Mouse (Mus musculus): Measurements from ENCODE around the gene Mrln. TPM values are rescaled to one million over a fixed set of nuclear protein-coding genes. Genes with fewer than 3 reads are reported as not detected.

The Mrln gene
- polyA plus RNA-seq, 1 experiment from 2014 or later = 16.1 TPM

DNA sequence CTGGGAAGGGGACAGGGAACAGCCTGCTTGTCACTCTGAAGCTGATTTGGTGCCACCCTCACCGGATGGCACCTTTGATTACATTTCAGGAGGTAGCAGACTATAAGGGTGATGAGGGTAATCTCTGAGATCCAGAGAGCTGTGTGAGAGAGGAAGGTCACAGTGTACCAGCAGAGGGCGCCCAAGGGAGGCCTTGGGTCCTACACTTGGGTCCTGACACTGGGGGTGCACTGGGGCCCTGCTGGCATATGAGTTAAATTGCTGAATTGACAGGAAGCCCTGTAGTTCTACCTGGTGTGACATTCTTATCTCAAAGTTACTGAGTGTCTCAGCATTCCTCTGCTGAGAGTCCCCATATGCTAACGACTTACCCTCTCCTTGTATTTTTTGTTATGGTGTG is 31.1 kb upstream of the Mrln start:
- no peak for ATAC-seq (ENCODE audit: insufficient number of reproducible peaks, low FRiP score, low TSS enrichment, low read depth)
- Histone ChIP-seq H3K9ac (no peak overlapping the region), H3K27ac (no peak overlapping the region), H3K9me3 (no peaks in the 10 kb centered on the region), H3K4me3 (no peak overlapping the region), H3K27me3 (no peaks in the 10 kb centered on the region), H3K4me1 (no peaks in the 10 kb centered on the region), H3K36me3 (peaks cover 71% of the 10 kb centered on the region), H3K4me2 (no peak overlapping the region)
- 56% methylated on average over 3 of the region's 3 CpGs for WGBS

DNA sequence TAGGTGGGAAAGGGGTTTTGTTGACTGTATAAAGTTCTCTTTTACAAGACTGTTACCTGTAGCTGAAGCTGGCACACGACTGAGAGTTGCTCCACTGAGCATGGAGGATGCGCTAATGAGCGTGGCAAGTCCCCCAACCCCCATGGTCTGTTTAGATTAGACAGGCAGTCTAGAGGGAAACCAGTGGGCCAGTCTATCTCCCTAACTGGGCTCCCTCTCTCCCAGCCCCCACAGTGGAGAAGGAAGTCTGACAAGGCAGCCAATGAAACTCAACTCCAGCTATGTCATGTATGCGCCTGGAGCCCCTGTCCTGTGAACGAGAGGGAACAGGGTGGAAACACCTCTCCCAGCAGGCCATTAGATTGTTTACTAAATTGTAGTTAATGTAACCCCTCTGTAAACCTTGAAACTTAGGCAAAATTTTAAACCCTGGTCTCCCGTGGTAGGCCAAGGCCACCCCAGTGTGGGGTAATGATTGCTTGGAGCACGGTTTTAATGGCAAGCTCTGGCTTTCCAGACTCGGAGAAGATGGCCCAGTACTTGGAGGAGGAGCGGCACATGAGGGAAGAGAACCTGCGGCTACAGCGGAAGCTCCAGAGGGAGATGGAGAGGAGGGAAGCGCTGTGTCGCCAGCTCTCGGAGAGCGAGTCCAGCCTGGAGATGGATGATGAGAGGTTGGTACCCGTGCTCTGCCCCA is 29.8 kb upstream of the Mrln start:
- H3K4me1 ChIP-seq = no peaks in the 10 kb centered on the region
- no peak for ATAC-seq (ENCODE audit: insufficient number of reproducible peaks, low FRiP score, low TSS enrichment, low read depth)
- no peak overlapping the region for H3K4me3 ChIP-seq
- no peak overlapping the region for H3K4me2 ChIP-seq
- 76% methylated on average over 16 of the region's 16 CpGs for WGBS
- peaks cover 70% of the 10 kb centered on the region for H3K36me3 ChIP-seq
- no peak overlapping the region for H3K9ac ChIP-seq
- H3K9me3 ChIP-seq = no peaks in the 10 kb centered on the region
- no peaks in the 10 kb centered on the region for H3K27me3 ChIP-seq
- no peak overlapping the region for H3K27ac ChIP-seq

DNA sequence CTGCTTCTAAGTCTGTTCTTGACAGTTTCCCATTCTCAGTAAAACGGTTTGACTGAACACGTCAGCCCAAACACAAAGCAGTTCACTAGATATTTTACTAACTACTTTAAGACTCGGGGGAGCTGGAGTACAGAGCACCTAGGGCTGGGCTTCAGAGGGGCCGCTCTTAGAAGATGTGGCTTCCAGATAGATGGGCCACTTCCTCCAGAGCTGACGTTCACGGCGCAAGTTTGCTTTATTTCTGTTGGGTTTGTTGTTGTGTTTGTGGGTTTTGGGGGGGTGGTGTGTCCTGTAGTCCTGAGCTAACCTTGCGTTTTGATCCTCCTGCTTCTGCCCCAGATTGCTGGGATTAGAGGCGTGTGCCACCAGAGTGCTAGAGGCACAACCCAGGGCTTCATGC is 23.7 kb upstream of the Mrln start:
- peaks cover 4% of the 10 kb centered on the region for H3K4me1 ChIP-seq
- 81% methylated on average over 9 of the region's 9 CpGs for WGBS

DNA sequence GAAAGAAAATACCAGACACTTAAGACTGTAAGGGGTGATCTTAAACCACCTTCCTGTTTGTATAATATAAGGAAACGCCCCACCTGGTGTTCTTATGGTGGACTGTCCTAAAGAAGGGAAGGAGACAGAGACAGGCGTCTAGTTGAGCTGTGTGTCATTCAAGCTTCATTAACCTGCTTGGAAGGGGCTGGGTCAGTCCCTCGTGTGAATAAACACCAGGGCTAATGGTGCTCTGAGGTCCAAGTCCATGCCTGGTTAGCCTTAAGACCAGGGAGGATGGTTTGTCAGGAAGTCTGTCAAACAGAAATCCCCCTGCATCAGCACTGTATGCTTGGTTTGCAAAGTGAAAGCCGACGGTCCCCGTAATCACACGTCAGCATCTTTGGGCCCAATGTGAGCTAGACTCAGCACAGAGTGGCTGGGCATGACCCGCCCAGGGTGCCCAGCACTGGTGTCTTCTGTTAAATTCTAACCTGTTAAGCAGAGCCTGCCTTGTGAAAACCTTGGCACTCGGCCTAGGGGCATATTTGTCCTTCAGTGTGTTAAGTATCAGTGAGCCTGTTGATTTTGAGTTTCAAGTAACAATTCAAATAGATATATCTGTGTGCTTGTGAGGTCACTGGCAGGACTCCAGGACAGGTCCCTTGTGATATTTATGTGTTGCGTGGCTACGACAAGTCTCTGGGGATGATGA is 23.0 kb upstream of the Mrln start:
- no peak overlapping the region for H3K4me3 ChIP-seq
- peaks cover 4% of the 10 kb centered on the region for H3K4me1 ChIP-seq
- H3K4me2 ChIP-seq = no peak overlapping the region
- H3K36me3 ChIP-seq = peaks cover 43% of the 10 kb centered on the region
- ATAC-seq (ENCODE audit: insufficient number of reproducible peaks, low FRiP score, low TSS enrichment, low read depth) = no peak
- 82% methylated on average over 11 of the region's 11 CpGs for WGBS
- H3K27me3 ChIP-seq = no peaks in the 10 kb centered on the region
- H3K9me3 ChIP-seq = no peaks in the 10 kb centered on the region
- no peak overlapping the region for H3K27ac ChIP-seq
- H3K9ac ChIP-seq = no peak overlapping the region

More for the DNA sequence above, 23.7 kb upstream of the Mrln start:
- H3K9ac ChIP-seq = no peak overlapping the region
- no peaks in the 10 kb centered on the region for H3K27me3 ChIP-seq
- H3K27ac ChIP-seq = no peak overlapping the region
- H3K9me3 ChIP-seq = no peaks in the 10 kb centered on the region
- no peak overlapping the region for H3K4me3 ChIP-seq
- H3K36me3 ChIP-seq = peaks cover 48% of the 10 kb centered on the region
- H3K4me2 ChIP-seq = no peak overlapping the region
- no peak for ATAC-seq (ENCODE audit: insufficient number of reproducible peaks, low FRiP score, low TSS enrichment, low read depth)

DNA sequence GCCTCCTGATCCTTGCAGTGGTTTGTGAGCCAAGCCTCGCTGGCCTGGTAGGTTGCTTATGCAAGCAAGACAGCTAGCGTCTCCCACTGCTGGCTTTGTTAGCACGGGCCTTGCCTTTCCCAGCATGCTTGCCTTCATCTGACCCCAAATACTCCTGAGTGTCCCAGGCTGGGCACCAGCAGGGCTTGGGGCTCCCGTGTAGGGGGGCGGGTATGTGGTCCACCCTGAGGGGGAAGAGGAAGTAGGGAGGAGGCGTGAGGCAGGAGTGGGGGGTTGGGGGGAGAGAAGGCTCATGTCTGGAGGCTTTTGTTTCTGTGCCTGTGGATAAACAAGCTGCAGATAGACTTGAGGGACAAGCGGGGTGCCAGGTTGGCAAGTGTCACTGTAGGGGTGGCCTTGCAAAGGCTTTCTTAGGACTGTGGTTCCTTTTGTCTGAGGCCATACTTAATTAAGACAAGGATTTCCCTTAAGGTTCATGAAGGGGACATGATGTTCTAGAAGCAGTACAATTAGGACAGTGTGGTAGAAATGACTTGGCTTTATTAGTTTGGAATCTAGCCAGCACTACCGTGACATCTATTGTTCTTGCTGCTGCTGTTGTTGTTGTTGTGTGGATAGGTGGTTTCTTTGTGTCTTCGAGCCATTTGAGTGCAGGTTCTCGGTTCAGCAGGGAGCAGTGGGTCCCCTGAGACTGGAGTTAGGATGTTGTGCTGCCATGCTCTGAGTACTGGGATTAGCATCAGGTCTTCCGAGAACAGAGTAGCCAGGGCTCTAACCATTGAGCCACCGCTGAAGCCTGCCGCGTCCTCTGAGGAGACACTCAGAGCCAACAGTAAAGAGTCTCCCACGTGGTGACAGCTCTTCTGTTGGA is 21.0 kb upstream of the Mrln start:
- Histone ChIP-seq H3K36me3 (peaks cover 40% of the 10 kb centered on the region), H3K27me3 (no peaks in the 10 kb centered on the region), H3K9me3 (no peaks in the 10 kb centered on the region), H3K27ac (no peak overlapping the region; the same call in 1 of the 2 replicates), H3K4me2 (no peak overlapping the region), H3K4me3 (no peak overlapping the region), H3K9ac (no peak overlapping the region), H3K4me1 (peaks cover 4% of the 10 kb centered on the region)
- no peak for ATAC-seq (ENCODE audit: insufficient number of reproducible peaks, low FRiP score, low TSS enrichment, low read depth)
- 69% methylated on average over 15 of the region's 15 CpGs for WGBS

DNA sequence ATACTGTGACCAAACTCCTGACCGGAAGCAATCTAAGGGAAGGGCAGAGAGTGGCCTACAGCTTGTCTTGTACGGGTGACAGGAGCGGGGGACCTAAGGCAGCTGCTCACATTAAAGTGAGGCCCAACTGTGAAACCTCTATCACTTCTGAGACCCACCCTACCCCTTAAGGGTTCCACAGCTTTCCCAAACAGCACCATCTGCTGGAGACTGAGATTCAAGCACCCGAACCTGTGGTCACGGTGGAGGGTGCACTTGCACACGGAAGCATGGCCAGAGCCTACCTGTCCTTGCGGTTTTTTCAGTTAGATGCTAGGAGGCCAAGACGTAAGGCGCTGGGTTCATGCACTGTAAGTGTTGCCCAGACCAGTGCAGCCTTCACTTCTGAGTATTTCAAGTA is 18.3 kb upstream of the Mrln start:
- WGBS = 74% methylated on average over 9 of the region's 9 CpGs
- no peak overlapping the region for H3K9ac ChIP-seq

DNA sequence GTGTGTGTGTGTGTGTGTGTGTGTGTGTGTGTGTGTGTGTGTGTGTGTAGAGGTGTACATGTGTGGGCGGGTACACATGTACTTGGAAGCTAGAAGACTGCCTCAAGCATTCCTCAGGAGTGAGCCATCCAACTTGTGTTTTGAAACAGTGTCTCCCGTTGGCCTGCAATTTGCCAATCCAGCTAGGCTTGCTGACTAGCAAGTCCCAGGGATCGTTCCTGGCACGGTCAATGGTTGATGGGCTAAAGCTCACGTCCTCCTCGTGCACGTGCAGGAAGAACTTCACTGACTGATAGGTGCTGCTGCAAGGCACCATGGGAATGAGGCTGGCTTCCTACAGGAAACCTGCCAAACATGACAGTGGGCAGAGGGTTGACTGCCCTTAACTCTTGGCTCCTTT is 17.9 kb upstream of the Mrln start:
- Histone ChIP-seq H3K36me3 (peaks cover 50% of the 10 kb centered on the region), H3K27ac (no peak overlapping the region), H3K4me3 (no peak overlapping the region), H3K27me3 (no peaks in the 10 kb centered on the region), H3K4me1 (peaks cover 4% of the 10 kb centered on the region), H3K9me3 (no peaks in the 10 kb centered on the region), H3K4me2 (no peak overlapping the region), H3K9ac (no peak overlapping the region)
- 80% methylated on average over 7 of the region's 7 CpGs for WGBS
- no peak for ATAC-seq (ENCODE audit: insufficient number of reproducible peaks, low FRiP score, low TSS enrichment, low read depth)

More for the DNA sequence above, 18.3 kb upstream of the Mrln start:
- Histone ChIP-seq H3K9me3 (no peaks in the 10 kb centered on the region), H3K27ac (no peak overlapping the region), H3K4me3 (no peak overlapping the region), H3K4me2 (no peak overlapping the region), H3K27me3 (no peaks in the 10 kb centered on the region), H3K4me1 (peaks cover 4% of the 10 kb centered on the region), H3K36me3 (peaks cover 50% of the 10 kb centered on the region)
- peak; percentile 20; the same call in 1 of the 2 replicates for ATAC-seq (ENCODE audit: insufficient number of reproducible peaks, low FRiP score, low TSS enrichment, low read depth)

DNA sequence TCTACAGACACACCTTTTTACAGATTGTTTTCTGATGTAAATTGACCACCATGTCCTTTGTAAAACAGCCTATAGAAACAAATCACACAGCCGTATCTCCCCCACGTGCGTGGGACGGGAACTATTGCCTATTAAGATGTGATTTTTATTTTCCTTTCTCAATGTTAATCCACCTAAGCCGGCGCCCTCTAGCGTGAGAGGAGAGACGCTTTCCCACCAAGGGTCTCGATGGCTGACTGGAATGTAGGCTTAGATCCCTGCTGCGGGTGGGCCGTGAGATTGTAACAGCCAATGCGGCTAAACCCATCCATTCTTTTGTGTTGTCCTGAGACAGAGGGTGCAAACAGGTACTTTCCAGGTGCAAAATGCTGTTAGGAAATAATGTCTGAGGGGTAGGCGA is 14.6 kb upstream of the Mrln start:
- Histone ChIP-seq H3K27ac (no peak overlapping the region), H3K4me2 (no peak overlapping the region), H3K27me3 (no peaks in the 10 kb centered on the region), H3K9me3 (no peaks in the 10 kb centered on the region), H3K9ac (no peak overlapping the region), H3K36me3 (peaks cover 63% of the 10 kb centered on the region), H3K4me3 (no peak overlapping the region), H3K4me1 (no peaks in the 10 kb centered on the region)
- ATAC-seq (ENCODE audit: insufficient number of reproducible peaks, low FRiP score, low TSS enrichment, low read depth) = no peak
- 83% methylated on average over 13 of the region's 13 CpGs for WGBS

DNA sequence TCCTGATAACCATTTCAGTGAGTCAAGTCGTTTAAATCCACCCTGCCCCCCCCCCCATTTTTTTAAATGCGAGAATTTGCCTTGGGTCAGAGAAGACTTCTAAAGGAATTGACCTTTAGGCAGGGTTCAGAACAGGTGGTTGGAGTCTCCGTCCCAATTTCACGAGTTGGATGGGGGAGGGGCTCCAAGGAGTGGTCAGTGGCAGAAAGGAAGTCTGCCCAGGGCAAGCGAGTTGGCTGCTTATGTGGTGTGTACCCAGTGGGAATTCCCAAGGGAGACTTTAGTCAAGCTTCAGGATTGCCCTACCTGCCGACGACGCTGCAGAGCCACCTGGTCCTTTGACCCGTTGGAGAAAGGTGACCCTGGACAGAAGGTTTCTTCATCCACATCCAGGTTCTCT is 10.2 kb upstream of the Mrln start:
- peaks cover 35% of the 10 kb centered on the region for H3K36me3 ChIP-seq
- peaks cover 11% of the 10 kb centered on the region; the same call in 1 of the 2 replicates for H3K4me1 ChIP-seq
- no peak overlapping the region for H3K9ac ChIP-seq
- H3K27me3 ChIP-seq = no peaks in the 10 kb centered on the region
- 55% methylated on average over 9 of the region's 9 CpGs for WGBS
- no peak overlapping the region for H3K4me3 ChIP-seq
- H3K4me2 ChIP-seq = no peak overlapping the region
- no peaks in the 10 kb centered on the region for H3K9me3 ChIP-seq
- no peak for ATAC-seq (ENCODE audit: insufficient number of reproducible peaks, low FRiP score, low TSS enrichment, low read depth)
- H3K27ac ChIP-seq = no peak overlapping the region

DNA sequence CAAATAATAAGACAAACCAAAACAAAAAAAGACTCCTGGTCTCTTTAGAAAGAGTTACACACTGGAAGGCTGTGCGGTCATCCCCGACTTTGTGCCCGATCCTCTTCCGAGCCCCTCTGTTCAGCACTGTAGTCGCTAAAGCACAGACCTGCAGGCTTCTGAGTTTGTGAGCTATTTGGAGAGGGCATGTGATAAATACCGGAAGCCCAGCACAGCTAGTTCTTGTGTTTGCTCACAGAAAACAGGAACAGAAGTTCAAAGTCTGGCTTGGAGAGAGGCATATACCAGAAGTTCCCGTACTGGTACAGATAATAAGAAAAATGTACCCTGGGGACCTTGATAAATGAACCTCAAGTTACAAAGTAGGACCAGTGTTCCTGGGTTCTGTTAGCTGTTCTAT is 9.2 kb upstream of the Mrln start:
- Histone ChIP-seq H3K9ac (no peak overlapping the region), H3K4me3 (no peak overlapping the region), H3K4me2 (no peak overlapping the region), H3K4me1 (peaks cover 11% of the 10 kb centered on the region; the same call in 1 of the 2 replicates), H3K36me3 (peaks cover 25% of the 10 kb centered on the region), H3K27ac (no peak overlapping the region), H3K27me3 (no peaks in the 10 kb centered on the region), H3K9me3 (no peaks in the 10 kb centered on the region)
- ATAC-seq (ENCODE audit: insufficient number of reproducible peaks, low FRiP score, low TSS enrichment, low read depth) = no peak
- WGBS = 54% methylated on average over 7 of the region's 7 CpGs

DNA sequence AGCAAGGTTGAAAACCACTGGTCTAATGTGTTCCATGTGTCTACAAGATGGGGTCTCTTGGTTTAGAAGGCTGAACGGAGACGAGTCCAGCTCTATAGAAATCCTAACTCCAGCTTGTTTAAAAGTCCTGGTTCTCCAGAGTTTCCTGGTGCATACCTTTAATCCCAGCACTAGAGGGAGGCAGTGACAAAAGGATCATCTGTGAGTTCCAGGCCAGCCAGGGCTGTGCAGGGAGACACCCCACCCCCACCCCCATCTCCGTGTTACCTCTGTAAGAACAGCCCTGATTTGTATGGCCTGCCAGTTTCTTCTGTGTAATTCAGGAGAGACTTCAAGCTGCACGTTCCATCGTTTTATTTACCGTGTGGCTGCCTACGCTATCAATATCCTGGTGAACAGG is 8.7 kb upstream of the Mrln start:
- H3K36me3 ChIP-seq = peaks cover 22% of the 10 kb centered on the region
- whole genome bisulfite sequencing = 31% methylated on average over 7 of the region's 7 CpGs
- no peak overlapping the region for H3K27ac ChIP-seq
- no peak for ATAC-seq (ENCODE audit: insufficient number of reproducible peaks, low FRiP score, low TSS enrichment, low read depth)
- no peaks in the 10 kb centered on the region for H3K27me3 ChIP-seq
- no peak overlapping the region for H3K4me2 ChIP-seq
- H3K4me3 ChIP-seq = no peak overlapping the region
- H3K9me3 ChIP-seq = no peaks in the 10 kb centered on the region
- no peak overlapping the region for H3K9ac ChIP-seq
- H3K4me1 ChIP-seq = peaks cover 11% of the 10 kb centered on the region; the same call in 1 of the 2 replicates

DNA sequence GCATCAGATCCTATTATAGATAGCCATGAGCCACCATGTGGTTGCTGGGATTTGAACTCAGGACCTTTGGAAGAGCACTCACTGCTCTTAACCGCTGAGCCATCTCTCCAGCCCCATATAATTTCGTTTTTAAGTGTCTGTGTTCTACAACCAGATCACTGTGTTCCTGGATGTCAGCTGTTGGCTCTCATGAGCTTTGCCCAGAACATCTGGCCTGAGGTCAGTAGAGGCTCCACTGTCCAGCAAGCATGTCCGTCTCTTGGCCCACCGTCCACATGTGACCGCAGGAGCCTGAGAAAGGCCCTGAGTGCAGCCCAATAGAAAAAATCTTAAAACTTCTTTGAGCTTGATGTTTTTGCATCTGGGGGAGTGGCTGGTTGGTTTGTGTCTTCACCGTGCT is 7.8 kb upstream of the Mrln start:
- H3K4me3 ChIP-seq = no peak overlapping the region
- H3K4me2 ChIP-seq = no peak overlapping the region
- no peak overlapping the region for H3K9ac ChIP-seq
- no peaks in the 10 kb centered on the region for H3K27me3 ChIP-seq
- no peaks in the 10 kb centered on the region for H3K9me3 ChIP-seq
- ATAC-seq (ENCODE audit: insufficient number of reproducible peaks, low FRiP score, low TSS enrichment, low read depth) = no peak
- 83% methylated on average over 6 of the region's 6 CpGs for WGBS
- no peak overlapping the region for H3K27ac ChIP-seq
- peaks cover 15% of the 10 kb centered on the region; the same call in 1 of the 2 replicates for H3K36me3 ChIP-seq
- peaks cover 11% of the 10 kb centered on the region; the same call in 1 of the 2 replicates for H3K4me1 ChIP-seq
